Mouse (Mus musculus) hindbrain, embryonic 12.5 days (tissue): Measurements from ENCODE around the gene Hecw2. TPM values are rescaled to one million over a fixed set of nuclear protein-coding genes. Genes with fewer than 3 reads are reported as not detected.
A peak's percentile ranks its signal among the peaks of the same experiment; 100 is the strongest.

Experiments
- ATAC-seq: fragments of 200-750 bp; cut with Nextera tagmentation; 2 replicates; pipeline ENCODE4 v1.8.0; 2017; ENCODE audit warnings: moderate TSS enrichment; ENCODE audit not compliant: low FRiP score
- H3K27ac ChIP-seq: fragments of 300-500 bp; sonication (generic); 2 replicates; pipeline ENCODE4 v1.5.1; 2016; ENCODE audit warnings: mild to moderate bottlenecking
- H3K27me3 ChIP-seq: fragments of 300-500 bp; sonication (generic); 2 replicates; pipeline ENCODE4 v1.6.1; 2016; ENCODE audit warnings: mild to moderate bottlenecking
- H3K36me3 ChIP-seq: fragments of 300-500 bp; sonication (generic); 2 replicates; pipeline ENCODE4 v1.6.1; 2016; ENCODE audit warnings: mild to moderate bottlenecking
- H3K4me1 ChIP-seq: fragments of 300-500 bp; sonication (generic); 2 replicates; pipeline ENCODE4 v1.6.1; 2016
- H3K4me2 ChIP-seq: fragments of 300-500 bp; sonication (generic); replicated peaks from 2 replicates; pipeline ENCODE4 v1.6.1; 2016; ENCODE audit warnings: mild to moderate bottlenecking
- H3K4me3 ChIP-seq: fragments of 300-500 bp; sonication (generic); 2 replicates; pipeline ENCODE4 v1.5.1; 2016; ENCODE audit warnings: mild to moderate bottlenecking
- H3K9ac ChIP-seq: fragments of 300-500 bp; sonication (generic); 2 replicates; pipeline ENCODE4 v1.6.1; 2016; ENCODE audit warnings: mild to moderate bottlenecking, moderate library complexity
- H3K9me3 ChIP-seq: fragments of 300-500 bp; sonication (generic); replicated peaks from 2 replicates; pipeline ENCODE4 v1.6.1; 2016; ENCODE audit warnings: mild to moderate bottlenecking
- WGBS: fragments of 180-500 bp; shearing (Covaris S2); methylation state at CpG from one replicate; pipeline ENCODE4 v1.1.7; 2016; 5-methylcytosine and 5-hydroxymethylcytosine counted together
- polyA plus RNA-seq: library from polyadenylated mRNA; unstranded; fragments of >200 nt; fragmentation: Nextera tagmentation; extraction: Ambion mirVana; gene quantifications from 2 replicates; pipeline ENCODE4 v1.2.1, GENCODE M21; 2016

Hecw2 gene
- 8.0 and 8.7 TPM in 2 replicates for polyA plus RNA-seq

GRCm38 (mm10) chr1:54194954-54195305, at the start of gene Hecw2:
Gene Hecw2 (minus strand): TSS chr1:54195168.
- Histone ChIP-seq H3K9ac (peak within 1 kb of the TSS; percentile 87), H3K27me3 (no peaks in the 10 kb centered on the region), H3K4me1 (peaks cover 9% of the 10 kb centered on the region; the same call in 1 of the 2 replicates), H3K36me3 (no peaks in the 10 kb centered on the region), H3K4me3 (peak within 1 kb of the TSS; percentile 82), H3K27ac (peak within 1 kb of the TSS; percentile 95), H3K9me3 (no peaks in the 10 kb centered on the region), H3K4me2 (peak within 1 kb of the TSS; percentile 64)
- WGBS = under 1% methylated on average over 38 of the region's 38 CpGs
- peak; percentile 92 for ATAC-seq

- WGBS = 93% methylated on average over 4 of the region's 4 CpGs
- H3K4me1 ChIP-seq = no peaks in the 10 kb centered on the region
- no peaks in the 10 kb centered on the region for H3K36me3 ChIP-seq
Observed at GRCm38 (mm10) chr1:54242722-54243121, 47.8 kb upstream of the Hecw2 start.

GRCm38 (mm10) chr1:54220273-54220672, 25.3 kb upstream of the Hecw2 start:
- Histone ChIP-seq H3K4me3 (no peak overlapping the region), H3K4me1 (no peaks in the 10 kb centered on the region), H3K27me3 (no peaks in the 10 kb centered on the region), H3K9me3 (no peaks in the 10 kb centered on the region; the same call in 1 of the 2 replicates), H3K4me2 (no peak overlapping the region), H3K9ac (no peak overlapping the region), H3K36me3 (no peaks in the 10 kb centered on the region), H3K27ac (no peak overlapping the region)
- no peak for ATAC-seq
- WGBS = 94% methylated on average over 3 of the region's 3 CpGs

More at GRCm38 (mm10) chr1:54242722-54243121, 47.8 kb upstream of the Hecw2 start:
- H3K4me3 ChIP-seq = no peak overlapping the region
- no peak for ATAC-seq
- H3K27ac ChIP-seq = no peak overlapping the region
- H3K9me3 ChIP-seq = no peaks in the 10 kb centered on the region
- no peak overlapping the region for H3K9ac ChIP-seq
- no peak overlapping the region for H3K4me2 ChIP-seq
- no peaks in the 10 kb centered on the region for H3K27me3 ChIP-seq

GRCm38 (mm10) chr1:54194183-54194953, 600 bp downstream of the Hecw2 start:
- Histone ChIP-seq H3K9me3 (no peaks in the 10 kb centered on the region), H3K4me3 (peak overlapping the region; percentile 82), H3K4me1 (peaks cover 9% of the 10 kb centered on the region; the same call in 1 of the 2 replicates), H3K36me3 (no peaks in the 10 kb centered on the region), H3K9ac (peak overlapping the region; percentile 87), H3K27ac (peak overlapping the region; percentile 95), H3K4me2 (peak overlapping the region; percentile 64), H3K27me3 (no peaks in the 10 kb centered on the region)
- 0% methylated on average over 63 of the region's 104 CpGs for WGBS
- peak; percentile 92 for ATAC-seq

- H3K36me3 ChIP-seq = no peaks in the 10 kb centered on the region
- H3K9me3 ChIP-seq = no peaks in the 10 kb centered on the region
- H3K4me3 ChIP-seq = peak overlapping the region; percentile 14; the same call in 1 of the 2 replicates
- H3K27me3 ChIP-seq = no peaks in the 10 kb centered on the region
- ATAC-seq = no peak
- peaks cover 9% of the 10 kb centered on the region; the same call in 1 of the 2 replicates for H3K4me1 ChIP-seq
- no peak overlapping the region for H3K27ac ChIP-seq
- 26% methylated on average over 7 of the region's 7 CpGs for WGBS
- H3K4me2 ChIP-seq = peak overlapping the region; percentile 64
- H3K9ac ChIP-seq = no peak overlapping the region
Observed at GRCm38 (mm10) chr1:54193191-54193770, 1.7 kb downstream of the Hecw2 start.

- H3K36me3 ChIP-seq = no peaks in the 10 kb centered on the region
- no peaks in the 10 kb centered on the region for H3K27me3 ChIP-seq
- no peak overlapping the region for H3K9ac ChIP-seq
- ATAC-seq = no peak
- WGBS = 92% methylated on average over 4 of the region's 4 CpGs
- no peaks in the 10 kb centered on the region for H3K9me3 ChIP-seq
- no peak overlapping the region for H3K4me3 ChIP-seq
- no peak overlapping the region for H3K27ac ChIP-seq
- no peak overlapping the region for H3K4me2 ChIP-seq
- H3K4me1 ChIP-seq = no peaks in the 10 kb centered on the region
Observed at GRCm38 (mm10) chr1:54187579-54187978, 7.4 kb downstream of the Hecw2 start.

- no peak for ATAC-seq
- Histone ChIP-seq H3K4me3 (no peak overlapping the region), H3K27ac (no peak overlapping the region), H3K36me3 (no peaks in the 10 kb centered on the region), H3K9me3 (no peaks in the 10 kb centered on the region), H3K4me1 (no peaks in the 10 kb centered on the region), H3K4me2 (no peak overlapping the region), H3K27me3 (no peaks in the 10 kb centered on the region), H3K9ac (no peak overlapping the region)
- WGBS = 61% methylated on average over 3 of the region's 3 CpGs
Observed at GRCm38 (mm10) chr1:54186347-54186746, 8.6 kb downstream of the Hecw2 start.

- no peak overlapping the region for H3K4me3 ChIP-seq
- H3K9ac ChIP-seq = no peak overlapping the region
- H3K4me1 ChIP-seq = no peaks in the 10 kb centered on the region
- 86% methylated on average over 1 of the region's 2 CpGs for WGBS
- H3K36me3 ChIP-seq = no peaks in the 10 kb centered on the region
- H3K27ac ChIP-seq = no peak overlapping the region
- no peak overlapping the region for H3K4me2 ChIP-seq
- ATAC-seq = no peak
- H3K27me3 ChIP-seq = no peaks in the 10 kb centered on the region
- no peaks in the 10 kb centered on the region for H3K9me3 ChIP-seq
Observed at GRCm38 (mm10) chr1:54180663-54181062, 14.3 kb downstream of the Hecw2 start.

- ATAC-seq = no peak
- H3K4me1 ChIP-seq = no peaks in the 10 kb centered on the region
- no peak overlapping the region for H3K4me2 ChIP-seq
- no peaks in the 10 kb centered on the region for H3K36me3 ChIP-seq
- H3K9ac ChIP-seq = no peak overlapping the region
- WGBS = 94% methylated on average over 7 of the region's 7 CpGs
- H3K27ac ChIP-seq = no peak overlapping the region
- H3K9me3 ChIP-seq = no peaks in the 10 kb centered on the region
- H3K27me3 ChIP-seq = no peaks in the 10 kb centered on the region
- no peak overlapping the region for H3K4me3 ChIP-seq
Observed at GRCm38 (mm10) chr1:54179179-54179578, 15.8 kb downstream of the Hecw2 start.

GRCm38 (mm10) chr1:54176592-54176991, 18.4 kb downstream of the Hecw2 start:
- ATAC-seq = no peak
- Histone ChIP-seq H3K4me2 (no peak overlapping the region), H3K27me3 (no peaks in the 10 kb centered on the region), H3K9ac (no peak overlapping the region), H3K4me3 (no peak overlapping the region), H3K9me3 (no peaks in the 10 kb centered on the region), H3K36me3 (no peaks in the 10 kb centered on the region), H3K27ac (no peak overlapping the region), H3K4me1 (no peaks in the 10 kb centered on the region)
- WGBS = 95% methylated on average over 2 of the region's 2 CpGs

GRCm38 (mm10) chr1:54168014-54168413, 27.0 kb downstream of the Hecw2 start:
- Histone ChIP-seq H3K9ac (no peak overlapping the region), H3K36me3 (no peaks in the 10 kb centered on the region), H3K27me3 (no peaks in the 10 kb centered on the region), H3K27ac (no peak overlapping the region), H3K9me3 (no peaks in the 10 kb centered on the region), H3K4me1 (no peaks in the 10 kb centered on the region), H3K4me2 (no peak overlapping the region), H3K4me3 (no peak overlapping the region)
- ATAC-seq = no peak
- WGBS = 87% methylated on average over 3 of the region's 3 CpGs

- no peak for ATAC-seq
- Histone ChIP-seq H3K4me1 (no peaks in the 10 kb centered on the region), H3K4me2 (no peak overlapping the region), H3K36me3 (no peaks in the 10 kb centered on the region), H3K9me3 (no peaks in the 10 kb centered on the region), H3K4me3 (no peak overlapping the region), H3K27me3 (no peaks in the 10 kb centered on the region), H3K27ac (no peak overlapping the region), H3K9ac (no peak overlapping the region)
- 83% methylated on average over 1 of the region's 1 CpGs for WGBS
Observed at GRCm38 (mm10) chr1:54159531-54159930, 35.4 kb downstream of the Hecw2 start.
